Comparison of ENCODE assay signal across 19 mouse cellular contexts in genomic region chr10:117518793-117519669, GRCm38 (mm10).
DNase-seq lines count a peak whose midpoint lies in the region; ATAC-seq lines count a peak whose summit lies in the region.
"Had no signal": no experiment of that assay in that cellular context is flagged by ENCODE, and none has a peak within 500 bp of the region (broad histone marks: within the 10 kb centered on the region; RNA-seq: fewer than 3 reads in every experiment).

No protein-coding gene starts in this region.

- WGBS in kidney, embryonic 16.5 days: 50% methylated on average over 15 of the region's 15 CpGs
- 71% methylated on average over 15 of the region's 15 CpGs for WGBS in limb, embryonic 10.5 days

- H3K27ac ChIP-seq in kidney, embryonic 16.5 days (ENCODE audit: low read length): peak overlapping the region; percentile 48; the same call in 1 of the 2 replicates
- peak overlapping the region; percentile 75 for H3K27ac ChIP-seq in limb, embryonic 10.5 days
- H3K27ac ChIP-seq: heart, embryonic 15.5 days; hindbrain, postnatal 0 days; limb, embryonic 12.5 days; liver, embryonic 13.5 days had no signal

- ATAC-seq in kidney, embryonic 16.5 days (ENCODE audit: low FRiP score, low TSS enrichment): no peak
- ATAC-seq: hindbrain, postnatal 0 days; intestine, postnatal 0 days had no signal

- no peak overlapping the region for H3K4me2 ChIP-seq in kidney, embryonic 16.5 days (replicated peaks; ENCODE audit: low read depth, low read length)
- H3K4me2 ChIP-seq: heart, embryonic 15.5 days; limb, embryonic 12.5 days; liver, embryonic 13.5 days had no signal

- H3K9me3 ChIP-seq in kidney, embryonic 16.5 days (ENCODE audit: low read length): no peaks in the 10 kb centered on the region; the same call in 1 of the 2 replicates
- no peaks in the 10 kb centered on the region for H3K9me3 ChIP-seq in limb, embryonic 10.5 days (replicated peaks)
- H3K9me3 ChIP-seq: heart, embryonic 15.5 days; limb, embryonic 12.5 days; liver, embryonic 13.5 days had no signal

- H3K36me3 ChIP-seq in kidney, embryonic 16.5 days (ENCODE audit: insufficient read depth, low read length): no peaks in the 10 kb centered on the region
- no peaks in the 10 kb centered on the region for H3K36me3 ChIP-seq in limb, embryonic 10.5 days
- H3K36me3 ChIP-seq: heart, embryonic 15.5 days; limb, embryonic 12.5 days; liver, embryonic 13.5 days had no signal

- no peak overlapping the region for H3K4me3 ChIP-seq in kidney, embryonic 16.5 days (ENCODE audit: low read length)
- H3K4me3 ChIP-seq in limb, embryonic 10.5 days: no peak overlapping the region
- H3K4me3 ChIP-seq: heart, embryonic 15.5 days; limb, embryonic 12.5 days; liver, embryonic 13.5 days; megakaryocyte, embryonic 14.5 days had no signal

- H3K4me1 ChIP-seq in kidney, embryonic 16.5 days (ENCODE audit: insufficient read depth, low read length): peaks cover 21% of the 10 kb centered on the region
- H3K4me1 ChIP-seq in limb, embryonic 10.5 days: peaks cover 63% of the 10 kb centered on the region
- H3K4me1 ChIP-seq: heart, embryonic 15.5 days; megakaryocyte, embryonic 14.5 days had no signal

- H3K9ac ChIP-seq in kidney, embryonic 16.5 days (replicated peaks; ENCODE audit: low read length): no peak overlapping the region
- H3K9ac ChIP-seq: heart, embryonic 15.5 days; limb, embryonic 12.5 days; liver, embryonic 13.5 days had no signal

- DNase-seq in kidney, postnatal 4 days: no peak
- DNase-seq in urinary bladder, adult 2 months (ENCODE audit: low spot score): peak; percentile 23
- DNase-seq in urinary bladder, postnatal 10 days (ENCODE audit: low spot score): no peak
- DNase-seq in limb, embryonic 10.5 days (ENCODE audit: low spot score): no peak
- no peak for DNase-seq in cerebellum, adult 9-10 months
- DNase-seq in frontal cortex, postnatal 10 days (ENCODE audit: low spot score in 2 of 2): no peak
- DNase-seq: adrenal gland, postnatal 10 days; cerebellum, postnatal 10 days; gastrocnemius, postnatal 14 days; heart, adult 18-20 months; heart, postnatal 4 days; liver, embryonic 13.5 days; thymus, postnatal 14 days had no signal

- H3K27me3 ChIP-seq in kidney, embryonic 16.5 days (ENCODE audit: insufficient read depth, low read length): no peaks in the 10 kb centered on the region
- no peaks in the 10 kb centered on the region for H3K27me3 ChIP-seq in limb, embryonic 10.5 days (ENCODE audit: low read depth, poor library complexity, severe bottlenecking)
- H3K27me3 ChIP-seq: heart, embryonic 15.5 days; limb, embryonic 12.5 days; liver, embryonic 13.5 days had no signal
